Mouse (Mus musculus) forebrain, embryonic 11.5 days (tissue): Measurements from ENCODE around the gene Pex7. TPM values are rescaled to one million over a fixed set of nuclear protein-coding genes. Genes with fewer than 3 reads are reported as not detected.
A peak's percentile ranks its signal among the peaks of the same experiment; 100 is the strongest.

Experiments used
- ATAC-seq: fragments of 200-750 bp; cut with Nextera tagmentation; replicated peaks from 2 replicates; pipeline ENCODE4 v1.8.0; 2017; ENCODE audit warnings: moderate TSS enrichment; ENCODE audit not compliant: low FRiP score
- DNase-seq: peaks from one replicate; pipeline ENCODE4 v3.0.0-alpha.2; 2017; ENCODE audit warnings: low spot score
- H3K27ac ChIP-seq: fragments of 300-500 bp; sonication (generic); 2 replicates; pipeline ENCODE4 v1.5.1; 2014; ENCODE audit warnings: low read depth, low read length
- H3K27me3 ChIP-seq: fragments of 300-500 bp; sonication (generic); 2 replicates; pipeline ENCODE4 v1.6.1; 2014; ENCODE audit warnings: mild to moderate bottlenecking, low read length, mixed read lengths; ENCODE audit not compliant: control insufficient read depth, insufficient read depth
- H3K36me3 ChIP-seq: fragments of 300-500 bp; sonication (generic); 2 replicates; pipeline ENCODE4 v1.6.1; 2014; ENCODE audit warnings: mild to moderate bottlenecking, low read length, moderate library complexity, mixed read lengths; ENCODE audit not compliant: control insufficient read depth, insufficient read depth
- H3K4me1 ChIP-seq: fragments of 300-500 bp; sonication (generic); replicated peaks from 2 replicates; pipeline ENCODE4 v1.6.1; 2014; ENCODE audit warnings: low read length, mixed read lengths; ENCODE audit not compliant: control insufficient read depth, insufficient read depth
- H3K4me2 ChIP-seq: fragments of 300-500 bp; sonication (generic); 2 replicates; pipeline ENCODE4 v1.6.1; 2014; ENCODE audit warnings: low read depth, mild to moderate bottlenecking, low read length, moderate library complexity, mixed read lengths; ENCODE audit not compliant: severe bottlenecking
- H3K4me3 ChIP-seq: fragments of 300-500 bp; sonication (generic); 2 replicates; pipeline ENCODE4 v1.5.1; 2014; ENCODE audit warnings: low read depth, low read length
- H3K9ac ChIP-seq: fragments of 300-500 bp; sonication (generic); 2 replicates; pipeline ENCODE4 v1.6.1; 2014; ENCODE audit warnings: low read length
- H3K9me3 ChIP-seq: fragments of 300-500 bp; sonication (generic); 2 replicates; pipeline ENCODE4 v1.6.1; 2016; ENCODE audit warnings: low read length, mixed read lengths; ENCODE audit not compliant: control insufficient read depth
- WGBS: fragments of 180-500 bp; shearing (Covaris S2); extraction: QIAGEN DNeasy Blood & Tissue Kit; methylation state at CpG from one replicate; pipeline ENCODE4 v1.1.7; 2014; 5-methylcytosine and 5-hydroxymethylcytosine counted together
- polyA plus RNA-seq: library from polyadenylated mRNA; unstranded; fragments of >200 nt; fragmentation: Nextera tagmentation; extraction: Ambion mirVana; gene quantifications from 2 replicates; pipeline ENCODE4 v1.2.1, GENCODE M21; 2014

Gene Pex7
- polyA plus RNA-seq = 27.2 and 28.0 TPM in 2 replicates

DNA sequence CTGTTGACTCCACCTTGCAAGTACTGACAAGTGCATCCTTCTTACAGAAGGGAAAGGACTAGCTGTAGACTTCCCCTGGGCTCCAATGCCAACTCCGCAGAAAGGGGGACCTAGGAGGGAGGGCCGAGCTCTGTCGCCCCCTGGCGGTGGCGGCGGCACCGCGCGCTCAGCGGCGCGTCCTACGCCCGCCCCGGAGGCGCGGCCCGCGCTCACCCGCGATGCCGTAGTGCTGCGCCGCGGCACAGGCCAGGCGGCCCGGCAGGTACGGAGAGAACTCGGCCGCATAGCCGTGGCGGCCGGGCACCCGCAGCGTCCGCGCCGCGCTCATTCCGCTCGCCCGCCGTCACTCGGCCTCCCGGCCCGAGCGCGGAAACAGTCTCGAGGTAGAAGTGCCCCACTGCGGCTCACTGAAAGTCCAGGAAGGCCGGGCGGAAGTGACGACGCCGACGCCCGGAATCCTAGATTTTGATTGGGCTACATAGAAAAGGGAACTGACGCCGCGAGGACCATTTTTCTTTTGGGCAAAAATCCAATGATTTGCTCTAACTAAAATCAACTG lies at the start of gene Pex7:
Gene Pex7 (minus strand): TSS at position 444 of the 559 bp plus-strand sequence.
- Histone ChIP-seq H3K9ac (peak within 1 kb of the TSS; percentile 87), H3K4me2 (peak within 1 kb of the TSS; percentile 32; the same call in 1 of the 2 replicates), H3K4me3 (peak within 1 kb of the TSS; percentile 68), H3K27ac (peak within 1 kb of the TSS; percentile 90), H3K9me3 (no peaks in the 10 kb centered on the region), H3K4me1 (no peaks in the 10 kb centered on the region), H3K27me3 (no peaks in the 10 kb centered on the region), H3K36me3 (no peaks in the 10 kb centered on the region)
- WGBS = under 1% methylated on average over 36 of the region's 60 CpGs
- peak; percentile 97 for ATAC-seq
- DNase-seq = peak; percentile 94

DNA sequence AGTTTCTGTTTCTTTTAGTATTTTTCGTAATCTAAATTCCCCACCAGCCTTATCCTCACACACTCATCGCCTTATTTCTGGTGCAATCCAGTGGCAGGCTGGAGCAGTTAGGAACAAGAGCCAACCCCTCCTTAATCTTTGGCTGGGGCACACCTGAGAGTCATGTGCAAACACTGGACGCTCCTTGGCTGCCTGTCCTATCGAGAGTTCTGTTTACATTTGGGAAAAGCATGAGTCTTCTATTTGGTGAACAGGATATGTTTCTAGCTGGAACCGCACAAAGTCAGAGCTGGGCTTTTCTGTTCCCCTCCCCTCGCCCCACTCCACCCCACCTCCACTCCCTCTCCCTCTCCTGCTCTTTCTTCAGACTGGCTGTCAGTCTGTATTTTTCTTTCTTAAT lies 49.3 kb upstream of the Pex7 start:
- DNase-seq (no peak), ATAC-seq (no peak)
- no peak overlapping the region for H3K4me3 ChIP-seq
- no peaks in the 10 kb centered on the region for H3K27me3 ChIP-seq
- H3K27ac ChIP-seq = no peak overlapping the region
- no peaks in the 10 kb centered on the region for H3K36me3 ChIP-seq
- no peaks in the 10 kb centered on the region for H3K4me1 ChIP-seq
- H3K9ac ChIP-seq = no peak overlapping the region
- no peaks in the 10 kb centered on the region for H3K9me3 ChIP-seq
- 85% methylated on average over 6 of the region's 6 CpGs for WGBS
- no peak overlapping the region for H3K4me2 ChIP-seq

DNA sequence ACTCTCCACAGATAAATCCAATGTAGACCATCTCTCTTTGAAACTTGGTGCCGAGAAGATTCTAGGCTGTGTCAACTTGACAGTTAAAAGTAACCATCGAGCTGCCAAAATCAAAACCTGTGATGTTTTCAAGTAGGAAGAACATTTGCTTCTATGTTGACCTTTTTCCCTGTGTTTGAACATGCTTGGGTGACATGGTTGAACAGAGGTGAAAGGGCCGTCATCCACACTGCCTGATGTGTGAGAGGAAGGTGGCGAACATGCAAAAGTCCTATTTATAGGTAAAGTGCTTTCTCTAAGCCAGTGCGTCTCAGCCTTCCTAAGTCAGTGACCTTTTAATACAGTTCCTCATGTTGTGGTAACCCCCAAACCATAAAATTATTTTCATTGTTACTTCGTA lies 48.3 kb upstream of the Pex7 start:
- no peaks in the 10 kb centered on the region for H3K36me3 ChIP-seq
- WGBS = 92% methylated on average over 6 of the region's 6 CpGs
- no peak for DNase-seq
- H3K4me1 ChIP-seq = no peaks in the 10 kb centered on the region
- H3K9ac ChIP-seq = no peak overlapping the region
- no peaks in the 10 kb centered on the region for H3K9me3 ChIP-seq
- no peak for ATAC-seq
- no peak overlapping the region for H3K4me2 ChIP-seq
- H3K4me3 ChIP-seq = no peak overlapping the region
- H3K27me3 ChIP-seq = no peaks in the 10 kb centered on the region
- H3K27ac ChIP-seq = no peak overlapping the region

DNA sequence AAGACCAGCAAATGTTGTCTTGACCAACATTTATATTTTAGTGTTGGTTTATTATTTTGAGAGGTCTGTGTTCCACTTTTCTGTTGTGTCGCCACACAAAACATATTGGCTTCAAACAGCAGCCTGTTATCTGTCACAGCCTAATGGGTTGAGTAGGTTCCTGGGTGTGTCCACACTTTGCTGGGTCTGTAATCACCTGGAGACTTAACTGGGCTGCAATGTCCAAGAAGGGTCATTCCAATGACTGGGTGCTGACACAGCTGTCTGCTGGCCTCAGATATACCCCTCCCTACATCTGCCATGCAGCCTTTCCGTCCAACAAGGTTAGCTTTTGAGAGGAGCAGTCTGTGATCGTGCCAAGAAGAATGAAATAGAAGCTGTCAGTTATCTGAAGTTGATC lies 47.1 kb upstream of the Pex7 start:
- WGBS = 89% methylated on average over 3 of the region's 3 CpGs
- DNase-seq (no peak), ATAC-seq (no peak)
- no peaks in the 10 kb centered on the region for H3K4me1 ChIP-seq
- H3K36me3 ChIP-seq = no peaks in the 10 kb centered on the region
- H3K27me3 ChIP-seq = no peaks in the 10 kb centered on the region
- H3K9me3 ChIP-seq = no peaks in the 10 kb centered on the region
- H3K27ac ChIP-seq = no peak overlapping the region
- no peak overlapping the region for H3K9ac ChIP-seq
- H3K4me2 ChIP-seq = no peak overlapping the region
- H3K4me3 ChIP-seq = no peak overlapping the region

DNA sequence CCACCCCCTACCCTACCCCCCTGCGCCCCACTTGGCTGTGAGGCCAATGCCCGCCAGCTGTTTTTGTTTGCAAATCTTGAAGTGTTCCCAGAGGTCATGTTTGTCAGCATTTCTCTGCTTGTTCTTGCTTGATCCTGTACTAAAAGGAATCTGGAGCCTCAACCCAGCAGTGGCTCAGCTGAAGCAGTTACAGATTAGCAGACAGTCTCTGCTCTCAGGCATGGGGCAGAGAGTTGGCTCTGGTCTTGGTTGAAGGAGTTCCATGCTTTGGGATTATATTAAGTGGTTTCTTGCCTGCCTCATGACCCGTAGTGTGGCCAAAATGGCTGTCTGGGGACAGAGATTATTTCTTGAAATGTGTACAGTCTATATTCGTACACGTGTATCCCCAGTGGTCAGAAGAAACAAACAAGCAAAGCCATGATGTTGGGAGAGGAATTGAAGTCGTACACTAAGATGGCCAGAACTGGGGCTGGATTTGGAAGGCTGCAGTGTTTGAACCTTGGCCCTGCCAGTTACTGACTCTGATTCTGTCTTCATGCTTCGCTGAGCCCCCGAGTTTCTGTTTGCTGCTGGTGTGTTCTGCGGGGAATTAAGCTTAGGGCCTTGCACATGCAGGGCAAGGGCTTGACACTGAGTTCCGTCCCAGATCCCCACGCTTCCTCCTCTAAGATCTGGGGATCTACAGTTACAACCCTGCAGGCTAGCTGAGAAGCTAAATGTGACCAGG lies 45.7 kb upstream of the Pex7 start:
- ATAC-seq = no peak

DNA sequence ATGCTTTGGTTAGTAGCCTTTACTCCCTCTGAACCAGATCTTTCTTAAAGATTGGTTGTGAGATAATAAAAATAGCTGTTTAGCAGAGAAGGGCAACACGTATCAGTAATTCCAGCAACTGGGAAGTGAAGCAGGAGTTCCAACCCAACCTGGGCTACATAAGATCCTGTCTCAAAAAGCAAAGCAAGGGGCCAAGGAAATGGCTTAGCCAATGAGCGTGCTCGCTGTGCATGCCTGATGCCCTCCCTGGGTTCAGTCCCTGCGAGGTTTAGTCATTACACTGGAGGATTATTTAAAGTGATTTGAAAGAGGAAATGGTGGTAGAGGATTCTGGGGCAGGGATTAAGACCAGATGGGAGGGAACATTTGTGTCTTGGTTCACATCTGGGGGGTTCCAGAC lies 41.6 kb upstream of the Pex7 start:
- 80% methylated on average over 4 of the region's 4 CpGs for WGBS
- no peak for ATAC-seq
- no peaks in the 10 kb centered on the region for H3K36me3 ChIP-seq

More for the DNA sequence above, 45.7 kb upstream of the Pex7 start:
- no peaks in the 10 kb centered on the region for H3K27me3 ChIP-seq
- 87% methylated on average over 11 of the region's 11 CpGs for WGBS
- no peak overlapping the region for H3K9ac ChIP-seq
- no peak for DNase-seq
- no peaks in the 10 kb centered on the region for H3K4me1 ChIP-seq
- H3K4me3 ChIP-seq = no peak overlapping the region
- no peak overlapping the region for H3K27ac ChIP-seq
- no peaks in the 10 kb centered on the region for H3K9me3 ChIP-seq
- no peaks in the 10 kb centered on the region for H3K36me3 ChIP-seq
- H3K4me2 ChIP-seq = no peak overlapping the region

DNA sequence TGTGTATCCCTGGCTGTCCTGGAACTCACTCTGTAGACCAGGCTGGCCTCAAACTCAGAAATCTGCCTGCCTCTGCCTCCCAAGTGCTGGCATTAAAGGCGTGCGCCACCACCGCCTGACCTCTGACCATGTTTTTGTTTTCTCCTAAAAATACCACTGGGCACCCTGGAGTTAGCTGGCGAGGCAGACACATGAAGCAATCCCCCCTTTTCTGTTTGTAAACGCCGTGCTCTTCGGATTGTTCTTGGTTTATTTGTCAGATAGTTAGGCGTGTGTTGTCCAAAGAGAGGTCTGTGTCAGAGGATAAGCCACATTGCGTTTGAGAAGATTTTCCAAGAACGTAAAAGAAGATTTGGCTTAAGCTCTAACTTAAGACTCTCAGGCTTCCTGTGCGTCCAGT lies 40.9 kb upstream of the Pex7 start:
- Histone ChIP-seq H3K4me3 (no peak overlapping the region), H3K4me2 (no peak overlapping the region), H3K4me1 (no peaks in the 10 kb centered on the region), H3K9me3 (no peaks in the 10 kb centered on the region), H3K27ac (no peak overlapping the region), H3K9ac (no peak overlapping the region), H3K36me3 (no peaks in the 10 kb centered on the region), H3K27me3 (no peaks in the 10 kb centered on the region)
- ATAC-seq (no peak), DNase-seq (no peak)
- 89% methylated on average over 11 of the region's 11 CpGs for WGBS

More for the DNA sequence above, 41.6 kb upstream of the Pex7 start:
- Histone ChIP-seq H3K27me3 (no peaks in the 10 kb centered on the region), H3K27ac (no peak overlapping the region), H3K9ac (no peak overlapping the region), H3K9me3 (no peaks in the 10 kb centered on the region), H3K4me2 (no peak overlapping the region), H3K4me3 (no peak overlapping the region), H3K4me1 (no peaks in the 10 kb centered on the region)
- no peak for DNase-seq

DNA sequence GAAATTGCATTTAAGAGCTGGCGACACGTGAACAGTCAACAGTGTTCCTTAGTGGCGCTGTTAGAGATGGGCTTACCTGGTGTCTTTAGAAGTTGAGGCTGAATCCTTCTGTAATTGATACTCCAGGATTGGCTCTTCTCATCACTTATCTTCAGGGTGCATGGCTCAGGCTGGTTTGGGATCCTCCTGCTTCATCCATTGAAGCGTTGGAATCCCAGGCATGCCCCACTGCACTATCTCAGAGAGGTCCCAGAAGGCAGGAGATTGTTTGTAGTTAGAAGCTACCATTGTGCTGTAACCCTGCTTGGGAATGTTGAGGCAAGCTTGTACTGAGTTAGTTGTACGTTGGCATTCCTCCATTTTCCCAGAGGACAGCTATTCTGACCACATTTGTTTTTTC lies 40.4 kb upstream of the Pex7 start:
- DNase-seq (no peak), ATAC-seq (no peak)
- Histone ChIP-seq H3K4me2 (no peak overlapping the region), H3K4me3 (no peak overlapping the region), H3K27ac (no peak overlapping the region), H3K36me3 (no peaks in the 10 kb centered on the region), H3K4me1 (no peaks in the 10 kb centered on the region), H3K27me3 (no peaks in the 10 kb centered on the region), H3K9ac (no peak overlapping the region), H3K9me3 (no peaks in the 10 kb centered on the region)
- WGBS = 92% methylated on average over 5 of the region's 5 CpGs

DNA sequence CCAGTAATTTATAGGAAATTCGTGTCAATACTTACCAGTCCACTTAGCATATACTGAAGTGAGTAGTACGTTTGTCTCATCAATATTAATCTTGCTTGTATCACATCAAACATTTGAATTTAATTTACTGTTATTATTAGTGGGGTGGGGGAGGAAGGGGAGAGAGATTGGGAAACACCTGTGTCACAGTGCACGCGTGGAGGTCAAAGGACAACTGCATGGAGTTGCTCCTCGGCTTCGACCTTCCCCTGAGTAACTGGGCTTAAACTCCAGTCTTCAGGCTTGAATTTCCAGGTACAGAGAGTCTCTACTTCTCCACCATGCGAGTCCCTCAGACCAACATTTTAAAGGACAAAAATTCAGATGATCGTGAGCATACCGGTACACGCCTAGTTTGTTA lies 40.0 kb upstream of the Pex7 start:
- ATAC-seq (no peak), DNase-seq (no peak)
- H3K4me2 ChIP-seq = no peak overlapping the region
- no peaks in the 10 kb centered on the region for H3K27me3 ChIP-seq
- no peaks in the 10 kb centered on the region for H3K9me3 ChIP-seq
- no peak overlapping the region for H3K9ac ChIP-seq
- H3K4me3 ChIP-seq = no peak overlapping the region
- H3K36me3 ChIP-seq = no peaks in the 10 kb centered on the region
- no peaks in the 10 kb centered on the region for H3K4me1 ChIP-seq
- WGBS = 93% methylated on average over 10 of the region's 10 CpGs
- H3K27ac ChIP-seq = no peak overlapping the region
